Mouse (Mus musculus) spleen, adult 2 months (tissue): ENCODE measurements around the gene Lrfn3.

Source experiments
- CTCF ChIP-seq: fragments of 200-500 bp; IDR thresholded peaks from 2 replicates; pipeline ENCODE4 v1.5.1; 2011; ENCODE audit warnings: mild to moderate bottlenecking, inconsistent platforms; ENCODE audit not compliant: insufficient read depth, insufficient read length, insufficient replicate concordance; ENCODE audit errors: extremely low read depth
- POLR2A ChIP-seq: fragments of 200-500 bp; IDR thresholded peaks from 2 replicates; pipeline ENCODE4 v1.6.1; 2011; ENCODE audit warnings: low read depth, low read length, inconsistent platforms

GRCm38 (mm10) chr7:30336384-30336783, 26.2 kb downstream of the Lrfn3 start:
- TF ChIP-seq CTCF (peak; percentile 38; the same call in 1 of the 2 replicates), POLR2A (no peak)
